28 mouse cellular contexts compared by ENCODE assay signal in genomic region chr6:104974517-104974916, GRCm38 (mm10).
"Had no signal": no experiment of that assay in that cellular context is flagged by ENCODE, and none has a peak within 500 bp of the region (broad histone marks: within the 10 kb centered on the region; RNA-seq: fewer than 3 reads in every experiment).

No protein-coding gene starts in this region.

- H3K27ac ChIP-seq: gastrocnemius, adult 2 months; heart, embryonic 10.5 days; hindbrain, embryonic 10.5 days; hindbrain, embryonic 12.5 days; hindbrain, embryonic 14.5 days; hindbrain, postnatal 0 days; kidney, embryonic 15.5 days; kidney, postnatal 0 days; left cerebral cortex, adult 2 months; limb, embryonic 10.5 days; limb, embryonic 12.5 days; liver, embryonic 13.5 days; liver, embryonic 15.5 days had no signal

- H3K36me3 ChIP-seq: heart, embryonic 10.5 days; heart, embryonic 12.5 days; hindbrain, embryonic 10.5 days; hindbrain, embryonic 12.5 days; kidney, embryonic 15.5 days; limb, embryonic 10.5 days; limb, embryonic 12.5 days; liver, embryonic 13.5 days; liver, embryonic 15.5 days had no signal

- ATAC-seq: hindbrain, postnatal 0 days; intestine, embryonic 16.5 days; liver, postnatal 0 days had no signal

- H3K9ac ChIP-seq: heart, embryonic 12.5 days; hindbrain, embryonic 12.5 days; hindbrain, embryonic 14.5 days; kidney, embryonic 15.5 days; limb, embryonic 12.5 days; liver, embryonic 13.5 days; liver, embryonic 15.5 days; liver, postnatal 0 days had no signal

- H3K9me3 ChIP-seq: heart, embryonic 10.5 days; heart, embryonic 12.5 days; hindbrain, embryonic 10.5 days; hindbrain, embryonic 12.5 days; kidney, embryonic 15.5 days; limb, embryonic 10.5 days; limb, embryonic 12.5 days; liver, embryonic 13.5 days; liver, embryonic 15.5 days had no signal

- H3K27me3 ChIP-seq: heart, embryonic 12.5 days; hindbrain, embryonic 12.5 days; kidney, embryonic 15.5 days; limb, embryonic 12.5 days; liver, embryonic 13.5 days; liver, embryonic 15.5 days had no signal

- H3K4me1 ChIP-seq: heart, embryonic 10.5 days; heart, embryonic 12.5 days; hindbrain, embryonic 10.5 days; hindbrain, embryonic 12.5 days; kidney, embryonic 15.5 days; limb, embryonic 10.5 days; limb, embryonic 12.5 days; liver, embryonic 13.5 days; liver, embryonic 15.5 days had no signal

- H3K4me2 ChIP-seq: heart, embryonic 12.5 days; hindbrain, embryonic 12.5 days; hindbrain, embryonic 14.5 days; kidney, embryonic 15.5 days; limb, embryonic 12.5 days; liver, embryonic 11.5 days; liver, embryonic 13.5 days; liver, embryonic 15.5 days had no signal

- DNase-seq: gastrocnemius, adult 2 months; gastrocnemius, postnatal 10 days; gastrocnemius, postnatal 25 days; heart, adult 18-20 months; heart, postnatal 10 days; heart, postnatal 4 days; kidney, adult 11 months; kidney, adult 2 months; kidney, adult 9 months; kidney, postnatal 14 days; kidney, postnatal 36 days; liver; liver, embryonic 13.5 days; liver, postnatal 0 days had no signal

- H3K4me3 ChIP-seq: gastrocnemius, adult 2 months; heart, embryonic 10.5 days; heart, embryonic 12.5 days; hindbrain, embryonic 10.5 days; hindbrain, embryonic 12.5 days; kidney, embryonic 15.5 days; left cerebral cortex, adult 2 months; limb, embryonic 10.5 days; limb, embryonic 12.5 days; liver, embryonic 13.5 days; liver, embryonic 15.5 days had no signal
